Mouse (Mus musculus) brain, embryonic 14.5 days (tissue): ENCODE results near the gene Itsn2. TPM values are rescaled to one million over a fixed set of nuclear protein-coding genes. Genes with fewer than 3 reads are reported as not detected.
"Not testable (repeated sequence)": the region's sequence is repeated elsewhere in the genome, so short reads cannot be mapped to it uniquely, and the experiment has no call there.

Experiments used
- DNase-seq: peaks from one replicate; pipeline ENCODE4 v3.0.0-alpha.2; 2011; ENCODE audit warnings: low read depth
- CTCF ChIP-seq: fragments of 200-500 bp; IDR thresholded peaks from 2 replicates; pipeline ENCODE4 v1.5.1; 2012; ENCODE audit warnings: inconsistent platforms, mild to moderate bottlenecking, moderate library complexity, borderline replicate concordance; ENCODE audit not compliant: insufficient read depth, insufficient read length; ENCODE audit errors: extremely low read depth
- POLR2A ChIP-seq: fragments of 200-500 bp; IDR thresholded peaks from 2 replicates; pipeline ENCODE4 v1.6.1; 2012; ENCODE audit warnings: mild to moderate bottlenecking, inconsistent platforms, borderline replicate concordance; ENCODE audit not compliant: poor library complexity, insufficient read depth, insufficient read length, severe bottlenecking; ENCODE audit errors: extremely low read depth
- polyA plus RNA-seq: library from polyadenylated mRNA; depleted of rRNA; stranded (reverse); fragments of >200 nt; gene quantifications from 2 replicates; pipeline ENCODE4 v1.2.3, GENCODE M21; 2012

Gene Itsn2
- polyA plus RNA-seq, 1 experiment, result 20.7 TPM

DNA sequence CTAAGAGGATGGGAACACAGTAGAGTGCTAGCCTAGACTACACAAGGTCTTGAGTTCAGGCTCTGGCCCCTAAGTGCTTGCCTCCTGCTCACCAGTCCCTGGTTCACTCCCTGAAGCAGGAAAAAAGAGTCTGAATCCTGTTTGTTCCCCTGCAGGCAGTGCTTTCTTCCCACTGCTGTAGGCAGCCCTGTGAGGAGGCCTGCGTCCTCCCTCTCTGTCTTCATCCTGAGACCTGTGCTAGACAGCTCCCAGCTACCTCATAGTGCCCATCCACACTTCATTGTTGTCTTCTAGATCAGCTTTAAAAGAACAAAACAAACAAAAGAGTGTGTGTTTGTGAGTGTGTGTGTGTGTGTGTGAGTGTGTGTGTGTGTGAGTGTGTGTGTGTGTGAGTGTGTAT is 102.1 kb downstream of the Itsn2 start:
- no peak for DNase-seq
- TF ChIP-seq POLR2A (no peak), CTCF (no peak)

DNA sequence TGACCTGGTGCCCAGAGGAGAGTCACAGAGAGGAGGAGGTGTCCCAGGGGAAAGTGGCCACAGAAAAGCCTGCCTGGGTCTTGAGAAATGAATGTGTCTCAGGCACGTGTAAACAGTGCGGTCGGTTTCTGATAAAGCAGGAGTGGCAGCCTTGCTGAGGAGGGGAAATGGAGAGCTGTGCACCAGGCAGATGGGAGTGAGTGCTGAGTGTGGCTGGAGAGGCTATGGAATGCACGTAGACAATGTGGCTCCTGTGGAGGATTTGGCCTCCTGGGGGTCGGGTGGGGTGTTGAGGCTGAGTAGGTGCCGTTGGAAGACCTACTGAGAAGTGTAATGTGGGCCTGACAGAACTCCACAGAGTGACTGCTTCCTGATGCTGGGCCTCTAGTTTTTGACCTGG is 113.2 kb downstream of the Itsn2 start:
- not testable (repeated sequence) for DNase-seq

DNA sequence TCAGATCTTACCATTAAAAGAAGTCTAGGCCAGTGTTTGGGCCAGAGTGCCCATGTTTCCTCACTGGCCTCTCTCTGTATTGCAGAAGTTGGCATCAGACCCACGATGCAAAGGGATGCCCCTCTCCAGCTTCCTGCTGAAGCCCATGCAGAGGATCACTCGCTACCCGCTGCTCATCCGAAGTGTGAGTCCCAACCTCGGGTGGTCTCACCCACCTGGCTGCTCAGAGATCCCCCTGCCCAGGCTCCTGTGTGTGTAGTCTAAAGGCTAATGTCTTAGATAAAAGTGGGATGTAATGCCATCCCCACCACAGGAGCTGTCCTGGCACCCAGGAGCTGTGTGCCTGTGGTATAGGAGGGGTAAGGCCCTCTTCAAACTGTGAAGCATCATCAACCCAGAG is 113.7 kb downstream of the Itsn2 start:
- TF ChIP-seq POLR2A, result no peak
- no peak for TF ChIP-seq CTCF
- DNase-seq, result no peak

DNA sequence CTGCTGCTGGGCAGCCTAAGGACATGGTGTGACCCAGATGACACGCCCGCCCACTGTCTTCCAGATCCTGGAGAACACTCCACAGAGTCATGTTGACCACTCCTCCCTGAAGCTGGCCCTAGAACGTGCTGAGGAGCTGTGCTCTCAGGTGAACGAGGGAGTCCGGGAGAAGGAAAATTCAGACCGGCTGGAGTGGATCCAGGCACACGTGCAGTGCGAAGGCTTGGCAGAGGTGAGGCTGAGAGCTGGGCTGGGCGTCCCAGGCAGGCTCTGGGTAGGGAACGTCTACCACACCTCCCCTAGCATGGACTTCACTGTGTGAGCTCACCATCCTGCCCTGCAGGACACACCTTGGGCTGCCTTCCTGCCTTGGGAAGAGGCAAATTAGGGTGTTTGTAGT is 114.5 kb downstream of the Itsn2 start:
- no peak for TF ChIP-seq POLR2A
- no peak for TF ChIP-seq CTCF
- no peak for DNase-seq

DNA sequence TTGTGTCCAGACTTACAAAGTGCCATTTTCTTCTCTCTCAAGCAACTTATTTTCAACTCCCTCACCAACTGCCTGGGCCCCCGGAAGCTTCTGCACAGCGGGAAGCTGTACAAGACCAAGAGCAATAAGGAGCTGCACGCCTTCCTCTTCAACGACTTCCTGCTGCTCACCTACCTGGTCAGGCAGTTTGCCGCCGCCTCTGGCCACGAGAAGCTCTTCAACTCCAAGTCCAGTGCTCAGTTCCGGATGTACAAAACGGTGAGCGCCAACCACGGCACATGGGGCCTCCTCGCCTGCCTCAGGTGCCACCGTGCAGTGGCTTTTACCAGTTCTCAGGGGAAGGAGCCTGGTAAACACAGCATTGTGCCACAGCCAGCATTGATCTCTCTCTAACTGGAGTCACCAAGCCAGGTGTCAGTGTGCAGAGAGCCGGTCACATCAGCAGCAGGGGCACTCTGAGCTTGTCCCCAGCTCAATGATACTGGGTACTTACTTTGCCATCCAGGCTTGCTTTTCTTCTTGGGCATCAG is 115.1 kb downstream of the Itsn2 start:
- no peak for DNase-seq
- TF ChIP-seq CTCF, result no peak
- no peak for TF ChIP-seq POLR2A

DNA sequence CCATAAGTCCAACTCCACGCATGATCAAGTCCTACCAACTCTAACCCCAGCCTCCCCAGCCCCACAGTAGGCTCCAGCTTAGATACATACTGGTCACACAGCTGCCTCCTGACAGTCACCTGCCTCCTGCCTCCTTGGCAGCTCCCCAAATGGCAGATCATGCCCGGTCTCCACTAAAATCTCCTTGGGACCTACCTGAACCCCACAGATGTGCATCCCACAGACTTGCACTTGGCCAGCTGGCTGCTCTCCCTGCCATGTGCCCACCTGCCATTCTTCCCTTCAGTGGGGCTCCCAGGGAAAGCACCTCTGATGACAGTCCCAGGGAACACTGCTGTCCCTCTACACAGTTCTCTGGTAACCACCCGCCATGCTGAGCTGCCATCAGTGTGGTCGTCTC is 115.9 kb downstream of the Itsn2 start:
- DNase-seq, result no peak
- no peak for TF ChIP-seq CTCF
- no peak for TF ChIP-seq POLR2A

DNA sequence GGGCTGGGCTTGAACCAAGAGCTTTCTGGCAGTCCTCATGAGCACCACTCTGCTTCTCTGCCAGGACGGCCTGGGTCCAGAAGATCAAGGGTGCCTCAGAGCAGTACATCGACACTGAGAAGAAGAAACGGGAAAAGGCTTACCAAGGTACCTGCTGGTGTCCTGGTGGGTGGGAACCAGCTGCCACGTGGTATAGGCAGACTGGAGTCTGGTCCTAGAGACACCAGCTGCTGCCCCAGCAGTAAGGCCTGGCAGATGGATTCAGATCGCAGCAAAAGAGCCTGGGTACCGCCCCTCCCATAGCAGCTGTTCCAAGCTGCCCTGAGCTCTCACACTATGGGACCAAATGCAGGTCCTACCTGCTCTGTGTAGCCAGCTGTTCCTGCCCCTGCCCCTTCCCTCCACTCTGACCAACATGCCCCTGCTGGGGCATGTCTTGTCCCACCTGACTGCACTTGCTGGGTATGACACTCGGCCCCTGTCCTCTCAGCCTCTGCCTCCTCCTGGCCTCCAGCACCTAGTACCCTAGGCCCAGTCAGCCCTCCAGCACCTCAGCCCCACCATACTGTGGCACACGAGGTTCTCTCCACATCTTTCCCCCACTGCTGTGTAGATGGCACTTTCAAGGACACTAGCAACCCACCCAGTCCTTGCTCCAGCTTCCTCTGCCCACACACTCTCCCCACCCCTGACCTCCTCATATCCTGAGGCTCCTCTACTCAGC is 116.6 kb downstream of the Itsn2 start:
- peak; percentile 49 for DNase-seq
- no peak for TF ChIP-seq CTCF
- no peak for TF ChIP-seq POLR2A

DNA sequence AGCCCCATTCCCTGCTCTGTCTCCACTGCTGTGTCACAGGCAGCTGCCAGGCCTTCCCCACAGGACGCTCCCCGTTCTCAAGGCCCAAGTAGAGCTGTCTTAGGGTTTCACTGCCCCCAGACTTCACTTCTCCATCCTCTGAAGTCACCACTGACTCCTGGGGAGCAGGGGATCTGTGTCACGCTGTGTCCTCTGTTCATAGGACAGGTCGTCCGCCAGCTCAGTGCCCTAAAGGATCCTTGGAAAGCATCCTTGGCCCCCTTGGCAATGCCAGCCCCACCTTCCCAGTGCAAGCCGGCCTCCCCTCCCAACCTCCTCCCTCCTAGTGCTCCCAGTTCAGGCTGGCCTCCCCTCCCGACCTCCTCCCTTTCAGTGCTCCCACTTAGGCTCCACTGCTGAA is 117.5 kb downstream of the Itsn2 start:
- no peak for TF ChIP-seq POLR2A
- no peak for TF ChIP-seq CTCF
- no peak for DNase-seq

DNA sequence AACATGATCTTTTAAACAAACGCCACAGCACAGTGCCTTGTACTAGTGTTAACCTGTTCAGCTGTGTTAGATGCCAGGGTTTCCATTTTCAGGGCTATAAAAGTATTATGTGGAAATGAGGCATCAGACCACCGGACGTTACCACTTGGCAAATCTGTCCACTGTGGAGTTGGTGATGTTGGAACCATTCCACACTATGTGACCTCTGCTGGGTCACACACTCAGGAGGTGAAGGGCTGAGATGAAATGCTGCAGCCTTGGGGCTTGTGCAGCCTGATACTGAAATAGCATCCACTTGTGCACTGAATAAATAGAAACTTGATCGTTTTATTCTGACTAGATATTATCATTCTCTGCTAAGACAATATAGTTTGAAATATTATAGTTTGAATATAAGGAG is 120.9 kb downstream of the Itsn2 start:
- TF ChIP-seq CTCF (no peak), POLR2A (no peak)
- DNase-seq, result no peak

DNA sequence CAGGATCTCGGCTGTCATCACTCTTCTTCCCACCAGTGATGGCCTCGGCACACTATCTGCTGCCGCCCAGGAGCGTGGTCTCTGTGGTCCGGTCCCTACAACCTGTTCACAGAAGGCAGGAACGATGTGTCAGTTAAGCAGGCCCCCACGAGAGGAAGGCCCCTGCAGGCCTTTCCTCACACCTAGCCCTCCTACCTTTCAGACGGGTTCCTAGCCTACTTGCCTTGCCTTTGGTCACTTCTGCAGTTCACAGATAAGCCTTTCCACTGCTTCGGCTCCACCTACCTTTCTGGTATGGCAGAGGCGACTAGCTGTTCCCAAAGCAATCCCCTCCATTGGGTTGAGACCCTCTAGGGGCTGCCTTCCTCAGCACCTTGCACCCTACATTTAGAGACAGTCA is 123.2 kb downstream of the Itsn2 start:
- no peak for TF ChIP-seq CTCF
- no peak for TF ChIP-seq POLR2A
- DNase-seq, result no peak

DNA sequence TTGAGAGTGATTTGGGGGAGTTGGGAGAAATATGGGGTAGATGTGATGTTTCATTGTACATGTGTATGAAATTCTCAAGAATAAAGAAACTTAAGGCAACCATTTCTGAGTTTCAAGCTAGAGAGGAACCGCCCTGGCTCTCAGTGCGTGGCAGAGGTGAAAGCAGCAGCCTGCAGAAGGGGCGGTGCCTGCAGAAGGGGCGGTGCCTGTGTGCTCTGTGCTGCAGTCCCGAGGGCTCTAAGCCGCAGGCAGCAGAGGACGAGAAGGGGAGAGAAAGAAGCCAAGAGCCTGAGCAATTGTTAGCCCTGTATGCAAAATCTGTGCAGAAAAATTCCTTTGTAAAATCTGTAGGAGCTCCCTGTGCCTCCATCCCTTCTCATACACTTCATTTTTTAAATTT is 125.0 kb downstream of the Itsn2 start:
- peak; percentile 53 for DNase-seq
- no peak for TF ChIP-seq CTCF

DNA sequence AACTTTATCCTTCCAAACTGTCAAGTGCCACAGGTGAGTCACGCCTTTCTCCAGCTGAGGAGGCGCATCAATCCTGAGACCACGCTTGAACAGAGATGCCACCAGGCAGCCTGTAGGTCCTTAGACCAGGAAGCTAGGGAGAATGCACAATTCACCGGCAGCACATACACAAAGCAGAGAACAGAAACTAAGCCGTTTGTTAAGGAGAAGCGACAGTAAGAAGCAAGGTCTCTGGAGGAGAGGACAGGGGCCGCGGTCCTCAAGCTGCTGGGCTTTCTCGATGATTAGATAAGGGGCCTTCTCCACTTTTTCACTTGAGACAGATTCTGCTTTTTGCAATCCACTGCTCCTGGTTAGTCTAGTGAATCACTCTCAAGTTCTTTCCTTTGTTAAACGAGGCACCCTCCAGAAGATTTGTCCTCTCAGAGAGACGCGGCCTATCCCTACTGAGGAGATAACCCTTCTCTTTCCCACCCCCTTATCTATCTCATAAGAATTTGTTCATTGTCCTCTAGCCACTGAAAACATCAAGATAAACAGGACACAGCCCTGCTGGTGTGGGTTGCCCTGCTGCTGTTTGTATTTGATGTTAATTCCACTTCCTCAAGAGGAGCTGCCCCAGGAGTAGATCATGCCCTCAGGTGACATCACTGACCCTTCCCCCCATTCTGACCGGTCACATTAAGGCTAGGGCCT is 126.8 kb downstream of the Itsn2 start:
- TF ChIP-seq CTCF (no peak), POLR2A (no peak)
- no peak for DNase-seq
